Mouse (Mus musculus): ENCODE data around the gene Chek2.
"Not testable (repeated sequence)": the region's sequence is repeated elsewhere in the genome, so short reads cannot be mapped to it uniquely, and the experiment has no call there.

Gene Chek2

GRCm38 (mm10) chr5:110839678-110840365 is at the start of gene Chek2, which contains the start of gene Hscb:
Chek2 (plus strand) TSS chr5:110839979.
Hscb (minus strand) TSS chr5:110839777.
- DNase-seq (ENCODE audit: low spot score) = peak; percentile 98

GRCm38 (mm10) chr5:110794363-110794762 is 45.4 kb upstream of the Chek2 start:
- DNase-seq (ENCODE audit: low spot score) = no peak

- DNase-seq (ENCODE audit: low spot score) = no peak
Measured at GRCm38 (mm10) chr5:110797696-110798095, 42.1 kb upstream of the Chek2 start.

DNA sequence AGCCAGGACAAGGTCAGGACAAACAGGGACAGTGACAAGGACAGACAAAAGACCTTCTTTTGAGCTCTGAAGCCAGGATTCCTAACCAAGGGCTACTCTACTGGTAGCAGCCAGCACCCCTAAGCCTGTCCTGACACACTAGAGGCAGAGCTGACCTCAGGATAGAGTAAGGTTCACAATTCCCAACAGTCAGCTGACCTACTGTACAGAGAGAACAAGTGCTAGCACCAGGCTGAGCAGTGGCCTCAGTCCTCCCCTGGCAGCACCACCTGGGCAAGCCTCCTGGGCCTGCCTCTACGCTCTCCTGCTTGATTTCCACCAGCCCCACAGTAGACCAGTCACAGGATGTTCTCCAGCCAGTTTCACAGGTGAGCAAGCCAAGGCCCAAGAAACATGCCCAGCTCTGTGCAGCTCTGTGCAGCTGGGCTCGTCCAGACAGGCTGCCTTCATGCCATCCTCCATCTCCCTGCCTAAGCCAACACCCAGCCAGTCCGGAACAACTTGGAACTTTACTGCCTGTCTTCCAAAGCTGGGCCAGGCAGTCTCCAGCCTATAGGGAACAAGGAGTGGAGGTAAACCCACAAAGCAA is 38.6 kb upstream of the Chek2 start:
- no peak for DNase-seq (ENCODE audit: low spot score)

DNA sequence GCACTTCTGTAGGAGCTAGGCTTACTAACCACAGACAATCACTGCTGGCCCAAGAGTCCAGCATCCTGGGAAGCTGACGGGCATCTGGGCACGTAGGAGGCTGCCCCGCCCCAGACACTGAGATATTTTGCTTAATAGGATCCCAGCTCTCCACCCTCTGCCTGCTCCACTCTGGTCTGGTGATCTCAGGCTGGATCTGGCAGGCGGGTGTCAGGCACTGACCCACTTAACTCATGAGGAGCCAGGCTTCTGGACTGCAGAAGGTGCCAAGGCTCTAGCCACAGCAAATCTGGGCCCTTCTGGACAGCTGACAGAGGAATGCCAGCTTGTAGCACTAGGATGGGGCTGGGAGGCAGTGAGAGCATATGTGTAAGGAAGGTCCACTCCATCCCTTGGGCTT is 37.6 kb upstream of the Chek2 start:
- DNase-seq (ENCODE audit: low spot score) = no peak

- no peak for DNase-seq (ENCODE audit: low spot score)
Measured at GRCm38 (mm10) chr5:110802809-110803208, 37.0 kb upstream of the Chek2 start.

DNA sequence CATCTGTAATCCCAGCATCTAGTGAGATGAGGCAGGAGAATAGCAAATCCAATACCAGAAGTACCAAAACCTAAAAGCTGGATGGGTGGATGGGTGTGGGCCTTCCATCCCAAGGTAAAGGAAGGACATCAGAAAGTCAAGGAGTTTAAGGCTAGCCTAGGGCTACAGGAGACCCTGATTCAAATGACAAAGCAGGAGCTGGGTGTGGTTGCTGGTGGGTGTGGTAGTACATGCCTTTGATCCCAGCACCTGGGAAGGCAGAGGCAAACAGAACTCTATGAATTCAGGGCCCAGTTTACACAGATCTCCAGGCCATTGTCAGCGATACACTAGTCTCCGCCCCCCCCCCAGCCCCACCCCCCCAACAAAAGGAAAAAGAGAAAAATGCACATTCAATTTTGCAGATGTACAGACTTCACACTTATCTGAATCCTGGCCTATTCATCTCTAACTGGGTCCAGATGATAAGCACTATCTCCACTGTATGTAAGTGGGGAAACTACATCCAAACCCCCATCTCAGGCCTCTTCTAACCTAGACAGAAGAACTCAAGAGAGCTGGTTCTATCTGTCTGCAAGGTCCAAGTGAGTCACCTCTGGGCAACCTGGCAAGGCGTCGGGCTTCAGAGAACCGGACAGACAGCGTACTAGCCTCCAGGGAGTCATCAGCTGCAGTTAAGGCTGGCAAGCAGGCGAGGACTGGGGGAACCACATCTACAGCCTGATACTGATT is 35.6 kb upstream of the Chek2 start:
- DNase-seq (ENCODE audit: low spot score) = no peak

DNA sequence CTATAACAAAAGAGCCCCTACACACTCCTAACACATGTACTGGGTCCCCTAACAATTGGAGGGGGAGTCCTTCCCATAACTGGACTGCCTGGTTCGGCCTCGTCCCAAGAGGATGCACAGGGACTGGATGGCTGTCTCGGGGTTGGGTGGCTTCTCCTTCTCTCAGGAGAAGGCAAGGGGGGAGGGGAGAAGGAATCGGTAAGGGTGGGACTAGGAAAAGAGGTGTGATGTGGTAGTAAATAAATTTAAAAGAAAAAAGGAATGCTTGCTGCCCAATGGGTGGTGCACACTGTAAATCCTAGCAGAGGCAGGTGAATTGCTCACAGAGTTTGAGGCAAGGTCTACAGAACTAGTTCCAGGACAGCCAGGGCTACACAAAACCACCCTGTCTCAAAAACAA is 33.6 kb upstream of the Chek2 start:
- DNase-seq (ENCODE audit: low spot score) = no peak

DNA sequence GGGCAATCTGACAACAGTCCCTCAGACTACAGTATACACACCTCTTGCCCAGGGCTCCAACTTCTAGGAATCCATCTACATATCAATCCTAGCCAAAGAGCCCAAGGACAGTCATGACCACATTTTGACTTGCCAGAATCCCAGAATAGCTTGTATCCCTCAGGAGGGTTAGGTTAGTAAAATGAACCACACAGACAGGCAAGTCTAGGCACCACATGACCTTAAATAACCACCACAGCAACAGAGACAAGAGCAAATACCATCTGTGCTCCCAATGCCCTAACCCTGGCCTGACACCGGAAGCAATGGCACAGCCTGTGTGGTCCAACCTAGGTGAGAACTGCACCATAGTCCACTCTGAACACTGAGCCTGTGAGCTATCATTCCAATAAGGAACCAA is 33.1 kb upstream of the Chek2 start:
- no peak for DNase-seq (ENCODE audit: low spot score)

DNA sequence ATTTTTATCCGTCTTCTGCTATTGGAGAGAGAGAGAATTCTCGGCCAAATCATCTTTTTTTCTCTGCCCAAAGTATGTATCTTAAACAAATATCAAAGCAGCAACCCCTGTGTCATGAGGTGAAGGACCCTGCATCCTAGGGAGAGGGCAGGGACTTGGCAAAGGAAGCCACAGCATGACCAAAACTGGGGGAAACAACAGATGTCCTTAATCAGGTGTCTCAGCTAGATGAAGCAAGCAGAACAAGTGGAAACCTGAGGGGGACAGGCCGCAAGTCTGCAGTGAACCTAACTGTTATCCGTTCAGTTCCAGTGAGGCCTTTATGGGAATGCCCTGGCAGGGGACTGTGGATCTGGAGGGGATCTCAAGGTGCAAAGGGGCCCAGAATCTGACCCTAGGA is 32.3 kb upstream of the Chek2 start:
- no peak for DNase-seq (ENCODE audit: low spot score)

DNA sequence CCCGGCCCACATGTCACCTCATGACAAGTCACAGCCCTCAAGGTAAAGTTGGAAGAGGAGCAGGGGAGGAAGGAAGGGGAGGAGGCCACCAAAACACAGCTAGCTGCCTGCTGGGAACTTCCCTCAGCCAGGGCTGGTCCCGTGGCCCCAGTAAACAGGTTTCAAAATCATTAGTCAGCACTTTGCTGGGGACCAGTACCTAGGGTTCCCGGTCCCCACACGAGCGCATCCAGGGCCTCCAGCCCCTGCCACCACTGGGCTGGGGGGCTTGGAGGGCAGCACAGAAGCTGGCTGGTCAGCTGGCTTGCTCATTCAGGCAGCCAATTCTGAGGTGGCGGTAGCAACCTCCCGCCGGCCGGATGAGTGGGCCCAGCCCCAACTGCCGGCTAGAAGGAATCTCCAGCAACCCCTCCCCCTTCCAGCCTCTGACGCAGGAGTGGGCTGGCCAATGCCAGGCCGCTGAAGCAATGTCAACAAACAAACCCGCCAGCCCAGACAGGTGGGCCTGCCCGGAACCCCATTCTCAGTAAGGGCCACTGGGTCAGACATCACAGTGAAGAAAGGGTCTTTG is 31.6 kb upstream of the Chek2 start:
- DNase-seq (ENCODE audit: low spot score) = peak; percentile 88

GRCm38 (mm10) chr5:110808821-110809666 is 30.7 kb upstream of the Chek2 start:
- DNase-seq (ENCODE audit: low spot score) = peak; percentile 51

- DNase-seq (ENCODE audit: low spot score) = peak; percentile 100
Measured at GRCm38 (mm10) chr5:110809667-110810325, 30.0 kb upstream of the Chek2 start, which contains the start of gene Ulk1. Ulk1 (minus strand) TSS chr5:110810097.

- DNase-seq (ENCODE audit: low spot score) = no peak
Measured at GRCm38 (mm10) chr5:110824421-110824820, 15.4 kb upstream of the Chek2 start.

DNA sequence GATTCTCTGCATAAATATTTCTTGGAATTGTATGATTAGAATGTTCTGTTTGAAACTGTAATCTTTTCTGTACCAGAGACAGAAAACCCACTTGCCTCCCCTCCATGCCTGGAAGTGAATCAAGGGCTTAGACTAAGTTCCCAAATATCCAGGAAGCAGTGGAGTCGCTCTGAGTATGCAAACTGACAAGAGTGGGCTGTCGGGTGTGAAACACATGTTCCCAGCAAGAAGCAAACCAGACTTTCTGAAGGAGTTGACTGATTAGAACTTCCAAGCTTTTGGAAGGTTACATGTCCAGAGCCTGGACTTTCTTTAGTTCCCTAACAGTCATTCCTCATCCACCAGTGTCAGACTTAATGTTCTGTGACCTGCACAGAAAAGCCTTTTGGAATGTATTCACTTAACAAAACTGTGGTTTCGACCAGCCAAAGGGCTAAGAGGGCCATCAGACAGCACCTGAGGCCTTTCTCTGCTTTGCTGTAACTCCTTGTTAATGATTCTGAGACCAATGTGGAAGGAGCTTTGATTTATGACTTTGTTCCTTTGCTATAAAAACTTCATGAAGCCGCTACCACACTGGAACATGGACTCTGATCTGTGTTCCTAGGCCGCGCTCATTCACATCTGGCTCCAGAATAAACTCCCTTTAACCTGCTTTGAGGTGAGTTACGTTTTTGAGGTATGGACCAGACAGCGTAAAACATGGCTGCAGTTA is 12.8 kb upstream of the Chek2 start:
- no peak for DNase-seq (ENCODE audit: low spot score)

GRCm38 (mm10) chr5:110827576-110827975 is 12.2 kb upstream of the Chek2 start:
- DNase-seq (ENCODE audit: low spot score) = no peak

GRCm38 (mm10) chr5:110831036-110831720 is 8.6 kb upstream of the Chek2 start:
- DNase-seq (ENCODE audit: low spot score) = no peak

- peak; percentile 72 for DNase-seq (ENCODE audit: low spot score)
Measured at GRCm38 (mm10) chr5:110835959-110836358, 3.8 kb upstream of the Chek2 start.

DNA sequence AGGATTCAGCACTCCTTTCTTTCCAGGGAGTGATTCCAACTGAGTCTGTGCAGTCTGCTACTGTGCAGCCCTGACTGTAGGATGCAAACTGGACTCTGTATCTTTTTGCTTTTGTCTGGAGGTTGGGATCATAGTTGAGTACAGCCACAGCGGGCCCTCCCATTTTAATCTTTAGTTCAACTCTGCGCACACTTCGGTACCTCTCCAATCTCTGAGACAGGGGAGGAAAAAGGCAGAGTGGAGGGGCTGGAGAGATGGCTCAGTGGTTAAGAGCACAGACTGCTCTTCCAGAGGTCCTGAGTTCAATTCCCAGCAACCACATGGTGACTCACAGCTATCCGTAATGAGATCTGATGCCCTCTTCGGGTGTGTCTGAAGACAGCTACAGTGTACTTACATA is 1.8 kb upstream of the Chek2 start:
- DNase-seq (ENCODE audit: low spot score) = not testable (repeated sequence)

Data from retina, embryonic 14.5 days (tissue).